Mouse (Mus musculus) ES-E14 (cell line): ENCODE measurements at regions not wholly inside any gene's neighbourhood (a gene's known extent, or its start where the extent isn't known, plus 50 kb on each side); places are given as distances from the start of the nearest gene placed in this dataset.

Experiments used
- MAFK ChIP-seq: IDR thresholded peaks from 2 replicates; pipeline ENCODE4 v1.6.1; 2014; ENCODE audit warnings: mild to moderate bottlenecking, low read depth, low read length, inconsistent platforms; ENCODE audit not compliant: insufficient read depth
- ZNF384 ChIP-seq: IDR thresholded peaks from 2 replicates; pipeline ENCODE4 v1.6.1; 2012; ENCODE audit warnings: low read depth, low read length, inconsistent platforms

GRCm38 (mm10) chr17:50418863-50419383 lies 90.3 kb upstream of the Plcl2 start:
- TF ChIP-seq MAFK (no peak), ZNF384 (no peak)
